Mouse (Mus musculus) intestine, postnatal 0 days (tissue): ENCODE data around the gene Trabd2b. TPM values are rescaled to one million over a fixed set of nuclear protein-coding genes. Genes with fewer than 3 reads are reported as not detected.

Source experiments
- ATAC-seq: fragments of 200-750 bp; cut with Nextera tagmentation; 2 replicates; pipeline ENCODE4 v1.8.0; 2017; ENCODE audit warnings: mild to moderate bottlenecking, moderate TSS enrichment, moderate library complexity
- H3K27ac ChIP-seq: fragments of 300-500 bp; sonication (generic); 2 replicates; pipeline ENCODE4 v1.5.1; 2014; ENCODE audit warnings: mild to moderate bottlenecking, low read depth, low read length, moderate library complexity
- H3K27me3 ChIP-seq: fragments of 300-500 bp; sonication (generic); replicated peaks from 2 replicates; pipeline ENCODE4 v1.6.1; 2014; ENCODE audit warnings: low read length, mixed read lengths; ENCODE audit not compliant: control insufficient read depth, insufficient read depth
- H3K36me3 ChIP-seq: fragments of 300-500 bp; sonication (generic); 2 replicates; pipeline ENCODE4 v1.6.1; 2014; ENCODE audit warnings: mild to moderate bottlenecking, moderate library complexity; ENCODE audit not compliant: control insufficient read depth, insufficient read depth
- H3K4me1 ChIP-seq: fragments of 300-500 bp; sonication (generic); replicated peaks from 2 replicates; pipeline ENCODE4 v1.6.1; 2014; ENCODE audit warnings: antibody characterized with exemption, low read length, mixed read lengths; ENCODE audit not compliant: control insufficient read depth, insufficient read depth
- H3K4me2 ChIP-seq: fragments of 300-500 bp; sonication (generic); replicated peaks from 2 replicates; pipeline ENCODE4 v1.6.1; 2014; ENCODE audit warnings: low read depth, mild to moderate bottlenecking, moderate library complexity
- H3K4me3 ChIP-seq: fragments of 300-500 bp; sonication (generic); 2 replicates; pipeline ENCODE4 v1.5.1; 2014; ENCODE audit warnings: low read depth, low read length
- H3K9ac ChIP-seq: fragments of 300-500 bp; sonication (generic); 2 replicates; pipeline ENCODE4 v1.6.1; 2014; ENCODE audit warnings: mild to moderate bottlenecking, low read depth, low read length
- H3K9me3 ChIP-seq: fragments of 300-500 bp; sonication (generic); 2 replicates; pipeline ENCODE4 v1.6.1; 2016; ENCODE audit warnings: mixed run types; ENCODE audit not compliant: control insufficient read depth
- CTCF ChIP-seq: sonication (generic); IDR thresholded peaks from 2 replicates; pipeline ENCODE4 v1.5.1; 2016; ENCODE audit warnings: low read depth, mild to moderate bottlenecking, control low read depth, antibody characterized with exemption, moderate library complexity
- WGBS: fragments of 180-500 bp; shearing (Covaris S2); extraction: QIAGEN DNeasy Blood & Tissue Kit; methylation state at CpG from one replicate; pipeline ENCODE4 v1.1.7; 2014; 5-methylcytosine and 5-hydroxymethylcytosine counted together
- polyA plus RNA-seq: library from polyadenylated mRNA; unstranded; fragments of >200 nt; fragmentation: Nextera tagmentation; extraction: Ambion mirVana; gene quantifications from 2 replicates; pipeline ENCODE4 v1.2.1, GENCODE M21; 2015

Trabd2b gene
- polyA plus RNA-seq, 1 experiment from 2014 or later = 0.20 TPM

- Histone ChIP-seq H3K9ac (no peak overlapping the region), H3K9me3 (no peaks in the 10 kb centered on the region), H3K4me3 (no peak overlapping the region), H3K36me3 (no peaks in the 10 kb centered on the region), H3K27ac (no peak overlapping the region), H3K4me2 (no peak overlapping the region), H3K4me1 (no peaks in the 10 kb centered on the region; the same call in 1 of the 2 replicates), H3K27me3 (no peaks in the 10 kb centered on the region)
- 62% methylated on average over 3 of the region's 3 CpGs for WGBS
- no peak for ATAC-seq
- TF ChIP-seq CTCF = no peak
These were observed 244.5 kb downstream of the Trabd2b start for GRCm38 (mm10) chr4:114651007-114651406.

GRCm38 (mm10) chr4:114651606-114652005 lies 245.1 kb downstream of the Trabd2b start:
- Histone ChIP-seq H3K9ac (no peak overlapping the region), H3K4me2 (no peak overlapping the region), H3K36me3 (no peaks in the 10 kb centered on the region), H3K27ac (no peak overlapping the region), H3K4me3 (no peak overlapping the region), H3K4me1 (no peaks in the 10 kb centered on the region; the same call in 1 of the 2 replicates), H3K9me3 (no peaks in the 10 kb centered on the region), H3K27me3 (no peaks in the 10 kb centered on the region)
- no peak for TF ChIP-seq CTCF
- ATAC-seq = no peak
- WGBS = 85% methylated on average over 5 of the region's 5 CpGs

GRCm38 (mm10) chr4:114652400-114652799 lies 245.9 kb downstream of the Trabd2b start:
- Histone ChIP-seq H3K4me3 (no peak overlapping the region), H3K4me1 (no peaks in the 10 kb centered on the region; the same call in 1 of the 2 replicates), H3K27me3 (no peaks in the 10 kb centered on the region), H3K4me2 (no peak overlapping the region), H3K27ac (no peak overlapping the region), H3K9ac (no peak overlapping the region), H3K9me3 (no peaks in the 10 kb centered on the region), H3K36me3 (no peaks in the 10 kb centered on the region)
- ATAC-seq = no peak
- TF ChIP-seq CTCF = no peak
- WGBS = 72% methylated on average over 4 of the region's 4 CpGs

- Histone ChIP-seq H3K4me3 (no peak overlapping the region), H3K9me3 (no peaks in the 10 kb centered on the region), H3K4me1 (no peaks in the 10 kb centered on the region), H3K9ac (no peak overlapping the region), H3K4me2 (no peak overlapping the region), H3K36me3 (no peaks in the 10 kb centered on the region), H3K27ac (no peak overlapping the region), H3K27me3 (no peaks in the 10 kb centered on the region)
- 67% methylated on average over 2 of the region's 2 CpGs for WGBS
- TF ChIP-seq CTCF = no peak
- ATAC-seq = no peak
These were observed 251.4 kb downstream of the Trabd2b start for GRCm38 (mm10) chr4:114657933-114658332.

GRCm38 (mm10) chr4:114659876-114660275 lies 253.4 kb downstream of the Trabd2b start:
- 52% methylated on average over 5 of the region's 5 CpGs for WGBS
- ATAC-seq = no peak

GRCm38 (mm10) chr4:114664063-114665036 lies 257.8 kb downstream of the Trabd2b start:
- Histone ChIP-seq H3K9me3 (no peaks in the 10 kb centered on the region), H3K36me3 (no peaks in the 10 kb centered on the region), H3K9ac (no peak overlapping the region), H3K4me2 (no peak overlapping the region), H3K27ac (no peak overlapping the region), H3K4me3 (no peak overlapping the region), H3K27me3 (0 out of 2 replicates have a peak, but pooled peaks cover 8% of the 10 kb centered on the region), H3K4me1 (no peaks in the 10 kb centered on the region)
- ATAC-seq = no peak
- no peak for TF ChIP-seq CTCF
- WGBS = 62% methylated on average over 9 of the region's 9 CpGs

More at GRCm38 (mm10) chr4:114659876-114660275, 253.4 kb downstream of the Trabd2b start:
- no peak overlapping the region for H3K4me3 ChIP-seq
- no peaks in the 10 kb centered on the region for H3K4me1 ChIP-seq
- H3K4me2 ChIP-seq = no peak overlapping the region
- H3K27ac ChIP-seq = no peak overlapping the region
- H3K36me3 ChIP-seq = no peaks in the 10 kb centered on the region
- no peak overlapping the region for H3K9ac ChIP-seq
- H3K27me3 ChIP-seq = no peaks in the 10 kb centered on the region
- TF ChIP-seq CTCF = no peak
- no peaks in the 10 kb centered on the region for H3K9me3 ChIP-seq

Other genes starting within 250 kb of the Trabd2b start
- not detected in 2 replicates for gene Skint11, start 243.3 kb upstream of the Trabd2b start, polyA plus RNA-seq